Mouse (Mus musculus): ENCODE results near the gene Gm136.
"Not testable (repeated sequence)": the region's sequence is repeated elsewhere in the genome, so short reads cannot be mapped to it uniquely, and the experiment has no call there.

The Gm136 gene

DNA sequence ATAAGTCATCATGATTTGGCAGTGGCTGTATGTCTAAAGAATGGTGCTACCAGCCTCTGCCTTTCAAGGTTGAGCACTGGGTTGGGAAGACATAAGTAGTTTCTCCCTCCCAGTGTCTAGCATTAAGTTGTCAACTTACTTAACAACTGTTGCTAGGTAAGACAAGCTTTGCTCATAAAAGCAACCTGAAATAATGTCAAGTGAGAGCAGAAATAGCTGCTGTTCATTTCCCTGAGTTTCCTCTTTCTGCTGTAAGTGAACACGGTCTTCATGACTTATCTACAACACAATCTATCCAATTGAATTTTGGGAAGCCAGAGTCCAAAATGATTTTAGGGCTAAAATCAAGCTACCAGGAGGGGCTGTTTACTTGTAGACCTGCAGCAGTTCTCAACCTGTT is at the start of gene Gm136:
Gm136 (minus strand) TSS at position 101 of the 400 bp plus-strand sequence.
- no peak for DNase-seq (ENCODE audit: extremely low read depth, low read depth)

DNA sequence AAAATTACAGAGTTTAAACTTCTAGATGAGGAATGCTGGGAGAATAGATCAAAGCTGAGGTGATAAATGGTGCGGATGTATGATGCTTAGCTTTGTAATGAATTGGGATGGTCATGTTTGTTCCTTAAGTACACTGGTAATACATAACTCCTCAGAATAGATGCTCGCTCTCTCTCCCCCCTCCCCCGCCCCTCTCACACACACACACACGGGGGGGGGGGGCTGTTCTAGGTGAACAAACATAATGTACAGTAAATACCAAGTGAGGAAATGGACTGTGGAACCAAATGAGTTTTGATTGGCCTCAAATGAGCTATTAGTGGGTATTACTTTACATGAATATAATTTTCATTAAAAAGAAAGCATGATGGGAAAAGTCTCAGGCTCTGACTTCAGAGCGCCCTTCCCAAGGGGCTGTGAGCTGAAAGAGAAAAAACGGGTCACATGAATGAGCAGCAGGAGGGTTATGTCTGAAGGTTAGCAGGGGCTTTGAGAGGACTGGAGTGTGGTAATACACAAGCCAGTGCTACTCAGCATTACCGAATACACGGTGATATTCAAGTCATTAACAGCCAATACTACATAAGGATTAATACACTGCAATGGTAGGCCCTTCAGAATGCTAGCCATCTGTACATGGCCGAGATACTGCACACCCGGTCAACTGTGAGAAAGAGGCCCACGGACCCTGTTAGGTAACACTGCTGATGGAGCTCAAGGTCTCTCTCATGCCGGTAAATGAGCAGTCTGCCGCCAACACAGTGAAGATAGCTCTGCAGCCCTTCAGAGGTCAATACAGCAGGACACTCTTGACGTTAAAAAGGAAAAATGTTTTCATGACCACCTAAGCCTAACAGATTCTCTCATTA is 45.3 kb upstream of the Gm136 start:
- DNase-seq (ENCODE audit: extremely low read depth, low read depth): no peak

DNA sequence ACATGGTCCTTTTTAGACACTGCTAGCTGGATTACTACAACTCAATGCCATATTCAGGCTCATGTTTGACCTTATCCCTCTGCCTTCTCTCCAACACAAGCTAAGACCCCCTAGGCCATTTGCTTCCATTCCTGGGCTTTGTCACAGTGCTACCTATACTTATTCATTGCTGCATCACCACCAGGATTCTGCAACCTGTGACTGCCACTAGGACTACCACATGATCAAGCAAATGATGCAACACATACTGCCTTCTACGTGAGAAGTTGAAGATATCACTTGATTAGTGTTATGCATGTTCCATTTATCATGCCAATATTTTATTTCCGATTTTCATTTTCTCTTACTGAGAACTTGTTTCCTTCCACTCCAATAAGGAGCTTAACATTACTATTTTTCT is 41.9 kb upstream of the Gm136 start:
- no peak for DNase-seq (ENCODE audit: extremely low read depth, low read depth)

DNA sequence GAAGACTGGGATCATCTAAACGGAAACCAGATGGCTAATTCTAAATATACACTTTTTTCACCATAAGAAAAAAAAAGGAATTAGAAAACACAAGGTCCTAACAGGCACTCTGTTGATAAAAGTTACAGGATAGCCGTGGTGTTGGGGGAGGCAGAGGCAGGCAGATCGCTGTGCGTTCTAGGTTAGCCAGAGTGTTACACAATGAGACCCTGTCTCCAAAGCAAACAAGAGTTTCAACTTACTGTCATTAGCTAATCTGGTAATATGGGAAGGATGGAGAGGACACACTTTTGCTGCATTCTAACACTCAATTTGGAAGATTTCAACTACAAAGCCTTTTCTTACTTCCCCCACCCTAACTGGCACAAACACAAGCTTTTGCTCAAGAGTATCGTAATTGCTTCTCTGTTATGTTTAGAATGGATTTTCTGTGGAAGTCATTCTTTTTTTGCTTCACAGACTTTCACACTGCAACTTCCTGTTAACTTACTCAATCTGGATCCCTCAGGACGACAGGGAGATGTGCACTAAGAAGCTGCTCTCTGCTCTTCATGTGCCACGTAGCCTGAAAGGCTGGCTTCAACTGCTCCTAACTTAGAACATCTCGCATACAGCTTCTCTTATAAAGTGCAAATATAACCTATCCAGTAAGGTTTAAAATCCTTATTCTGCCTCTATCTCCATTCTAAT is 41.4 kb upstream of the Gm136 start:
- no peak for DNase-seq (ENCODE audit: extremely low read depth, low read depth)

DNA sequence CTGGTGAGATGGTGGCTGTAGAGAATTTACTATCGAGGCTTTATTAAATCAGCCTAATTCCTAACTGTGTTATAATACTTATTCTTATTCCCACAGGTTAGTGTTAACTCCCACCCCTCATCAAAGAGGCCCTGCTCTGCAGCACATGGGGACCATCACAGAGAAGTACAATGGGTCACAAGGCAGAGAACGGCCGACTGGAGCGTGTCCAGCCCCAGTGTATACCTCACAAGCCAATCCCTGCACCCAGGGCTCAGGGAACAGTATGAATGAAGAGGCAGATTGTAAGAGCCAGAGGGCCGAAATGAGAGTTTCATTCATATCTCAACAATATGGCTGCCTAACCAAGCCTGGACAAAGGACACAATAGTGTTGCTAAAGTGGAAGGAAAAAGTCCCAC is 40.2 kb upstream of the Gm136 start:
- DNase-seq (ENCODE audit: extremely low read depth, low read depth): no peak

DNA sequence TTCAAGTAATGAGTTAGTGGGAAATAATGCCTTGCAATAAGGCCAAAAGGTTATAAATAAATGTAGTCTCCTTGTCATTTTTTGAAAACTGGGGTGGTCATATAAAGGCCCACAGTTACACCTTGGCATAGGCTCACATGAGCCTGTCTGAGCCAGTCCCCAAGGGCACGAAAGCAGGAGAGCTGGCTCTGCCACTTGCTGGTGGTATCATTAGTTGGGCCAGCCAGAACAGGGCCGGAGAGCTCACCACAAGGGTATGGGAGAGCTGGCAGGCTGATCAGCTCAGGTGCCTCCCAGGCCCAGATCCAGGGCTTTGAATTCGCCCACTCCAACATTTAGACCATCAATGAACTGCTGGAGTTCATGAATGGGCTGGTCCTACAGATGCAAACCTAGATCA is 30.4 kb upstream of the Gm136 start:
- DNase-seq (ENCODE audit: extremely low read depth, low read depth): no peak

DNA sequence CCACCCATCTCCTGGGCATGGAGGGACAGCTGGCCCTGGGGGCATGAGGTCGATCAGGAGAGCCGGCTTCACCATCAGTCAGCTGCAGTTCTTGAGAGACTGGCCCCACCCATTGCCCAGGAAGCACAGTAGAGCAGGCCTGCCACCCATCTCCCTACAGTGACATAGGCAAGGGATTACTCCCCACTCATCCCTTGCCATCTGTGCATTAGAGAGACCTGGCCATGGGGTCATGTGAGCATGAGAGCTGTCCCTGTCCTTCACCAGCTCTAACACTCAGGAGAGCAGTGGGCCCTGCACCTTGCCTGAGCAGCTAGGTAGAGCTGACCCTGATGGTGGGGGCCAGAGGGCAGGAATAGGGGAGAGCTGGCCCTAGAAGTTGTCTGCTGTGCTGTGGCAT is 29.6 kb upstream of the Gm136 start:
- DNase-seq (ENCODE audit: extremely low read depth, low read depth): no peak

DNA sequence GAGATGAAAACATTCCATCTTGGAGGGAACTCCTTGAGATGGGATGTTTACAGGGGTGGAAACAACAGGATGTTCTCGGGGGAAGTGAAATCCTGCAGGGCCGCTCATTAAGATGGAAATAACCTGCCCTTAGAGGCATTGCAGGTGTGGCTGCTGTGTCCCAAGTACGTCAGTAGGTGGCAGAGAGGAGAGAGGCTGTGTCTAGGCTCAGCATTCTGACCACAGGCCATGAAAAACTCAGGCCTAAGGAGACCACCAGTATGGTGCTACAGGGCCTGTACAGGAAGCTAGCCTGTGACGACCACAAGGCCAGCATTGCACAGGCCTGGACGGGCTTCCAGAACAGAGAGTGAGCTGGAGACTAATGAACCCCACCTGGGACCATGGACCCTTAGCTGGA is 28.8 kb upstream of the Gm136 start:
- DNase-seq (ENCODE audit: extremely low read depth, low read depth): no peak

DNA sequence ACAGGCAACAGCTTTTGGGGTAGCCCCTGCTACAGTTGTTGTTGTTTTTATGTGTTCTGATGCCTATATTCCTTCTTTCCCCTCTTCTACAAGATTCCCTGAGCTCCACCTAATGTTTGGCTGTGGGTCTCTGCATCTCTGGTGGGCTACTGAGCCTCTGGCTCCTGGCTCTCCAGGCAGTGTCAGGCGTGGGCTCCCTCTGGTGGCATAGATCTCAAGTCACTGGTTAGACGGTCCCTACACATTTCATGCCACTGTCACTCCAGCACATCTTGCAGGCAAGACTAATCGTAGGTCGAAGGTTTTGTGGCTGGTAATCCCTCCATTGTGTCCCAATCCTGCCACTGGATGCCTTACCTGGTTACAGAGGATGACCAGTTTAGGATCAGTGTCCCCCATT is 26.7 kb upstream of the Gm136 start:
- DNase-seq (ENCODE audit: extremely low read depth, low read depth): no peak

DNA sequence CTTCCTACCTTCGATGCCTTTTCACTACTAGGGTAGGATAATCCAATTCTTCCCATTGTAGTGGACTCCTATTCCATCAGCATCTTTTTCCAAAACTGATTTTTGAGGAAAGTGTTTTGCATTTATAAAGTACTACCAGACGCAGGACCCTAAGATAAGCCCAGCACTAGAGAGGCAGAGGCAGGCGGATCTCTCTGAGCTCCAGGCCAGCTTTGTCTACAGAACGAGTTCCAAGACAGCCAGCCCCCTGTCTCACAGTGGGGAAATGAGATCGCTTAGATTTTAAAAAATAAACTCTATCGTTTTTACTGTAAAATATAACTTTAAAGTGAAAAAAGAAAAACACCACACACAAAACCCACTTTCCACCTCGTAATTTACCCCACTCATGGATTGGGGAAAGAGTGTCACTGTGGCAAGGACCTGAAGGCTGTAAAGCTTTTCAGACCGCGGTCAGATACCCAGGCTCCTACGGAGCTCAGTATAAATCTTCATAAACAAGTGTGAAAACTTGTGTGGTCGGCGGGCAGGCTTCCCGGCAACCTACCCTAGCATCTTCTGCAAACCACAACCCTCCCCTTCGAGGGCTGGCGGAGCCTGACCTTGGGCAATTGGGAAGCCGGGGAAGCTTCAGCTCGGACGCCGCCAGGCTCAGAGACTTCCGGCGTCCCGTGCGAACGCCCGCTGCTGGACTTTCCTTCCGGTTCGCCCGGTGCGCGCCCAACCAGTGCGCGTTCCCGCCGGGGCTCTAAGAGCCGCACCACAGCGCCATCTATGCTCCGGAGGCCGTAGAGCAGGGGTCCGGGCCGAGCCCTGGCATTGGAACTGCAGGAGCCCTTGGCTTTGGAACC is 21.8 kb upstream of the Gm136 start, which contains the start of gene Smim8:
Smim8 (minus strand) TSS at position 747 of the 851 bp plus-strand sequence.
- peak; percentile 69 for DNase-seq (ENCODE audit: extremely low read depth, low read depth)

DNA sequence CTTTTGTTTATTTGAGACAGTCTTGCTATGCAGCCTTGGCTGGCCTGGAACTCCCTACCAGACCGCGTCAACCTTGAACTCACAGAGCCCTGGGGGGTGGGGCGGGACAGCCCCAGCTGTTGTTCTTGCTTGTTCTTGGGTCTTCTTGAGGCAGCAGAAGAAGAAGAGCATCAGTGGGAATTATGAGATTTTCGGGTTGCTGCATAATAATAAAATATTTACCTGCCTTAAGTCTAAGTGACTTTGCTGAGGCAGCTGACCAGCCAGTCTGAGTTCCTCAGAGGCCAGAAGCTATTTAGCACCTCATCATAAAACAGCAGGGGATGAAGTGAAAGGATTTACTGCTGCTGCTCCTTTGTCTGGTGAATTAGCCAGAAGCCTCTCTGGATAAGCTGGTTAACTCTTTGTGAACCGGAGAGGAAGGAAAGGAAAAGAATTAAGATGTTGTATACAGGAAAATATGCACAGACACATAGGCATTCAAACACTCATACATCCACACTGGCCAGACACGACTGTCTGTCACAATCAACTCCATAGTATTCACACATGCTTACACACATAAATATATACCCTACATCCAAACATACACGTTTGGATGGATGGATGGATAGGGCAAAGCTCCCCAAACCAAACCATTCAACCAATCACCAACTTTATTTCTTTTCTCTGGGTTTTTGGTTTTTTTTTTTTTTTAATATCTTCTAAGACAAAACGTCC is 15.7 kb upstream of the Gm136 start:
- DNase-seq (ENCODE audit: extremely low read depth, low read depth): no peak

DNA sequence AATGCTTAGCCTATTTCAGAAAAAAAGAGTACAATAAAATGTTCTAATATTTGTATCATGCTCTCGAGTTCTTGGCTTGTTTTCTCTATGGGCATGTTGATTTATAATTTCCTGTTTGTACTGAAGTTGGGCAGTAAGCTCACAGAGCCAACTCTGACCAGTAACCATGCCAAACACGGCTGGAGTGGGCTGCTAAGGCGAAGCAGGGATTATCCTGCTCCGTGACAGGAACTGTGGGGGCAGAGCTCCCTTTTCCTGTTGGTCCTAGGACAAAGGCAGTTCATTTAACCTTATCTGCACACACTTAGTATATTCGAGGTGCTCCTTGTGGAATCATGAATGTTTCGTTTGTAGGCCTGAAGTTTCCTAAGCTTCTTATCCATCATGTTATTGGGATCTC is 6.8 kb downstream of the Gm136 start:
- no peak for DNase-seq (ENCODE audit: extremely low read depth, low read depth)

DNA sequence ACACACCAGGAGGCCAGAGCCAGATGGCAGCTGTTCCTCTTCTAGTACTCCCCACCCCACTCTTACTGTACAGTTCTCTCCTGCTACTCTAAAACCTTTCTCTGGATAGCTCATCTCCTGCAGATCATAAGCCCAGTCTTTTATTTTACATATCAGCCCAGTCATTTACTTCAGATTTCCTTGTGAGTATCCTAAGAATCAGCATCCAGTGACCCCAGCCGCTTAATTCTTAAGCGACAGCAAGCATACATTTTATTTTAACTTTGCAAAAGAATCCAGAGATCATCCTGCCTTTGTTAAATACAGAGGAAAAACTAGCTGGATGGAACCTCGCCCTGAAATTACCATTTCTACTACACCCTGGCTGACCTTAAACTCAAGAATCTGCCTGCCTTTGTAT is 21.6 kb downstream of the Gm136 start:
- DNase-seq (ENCODE audit: extremely low read depth, low read depth): no peak

DNA sequence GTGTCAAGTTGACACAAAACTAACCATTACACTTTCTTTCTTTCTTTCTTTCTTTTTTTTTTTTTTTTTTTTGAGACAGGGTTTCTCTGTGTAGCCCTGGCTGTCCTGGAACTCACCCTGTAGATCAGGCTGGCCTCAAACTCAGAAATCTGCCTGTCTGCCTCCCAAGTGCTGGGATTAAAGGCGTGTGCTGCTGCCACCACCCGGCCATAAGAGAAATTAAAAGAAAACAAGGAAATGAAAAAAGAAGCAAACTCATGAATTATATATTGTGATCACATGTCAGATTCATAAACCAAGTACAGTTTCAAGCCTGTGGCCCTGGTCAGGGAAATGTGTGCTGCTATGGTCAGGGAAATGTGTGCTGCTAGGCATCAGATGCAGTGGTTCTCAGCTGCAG is 22.6 kb downstream of the Gm136 start:
- DNase-seq (ENCODE audit: extremely low read depth, low read depth): peak; percentile 6

DNA sequence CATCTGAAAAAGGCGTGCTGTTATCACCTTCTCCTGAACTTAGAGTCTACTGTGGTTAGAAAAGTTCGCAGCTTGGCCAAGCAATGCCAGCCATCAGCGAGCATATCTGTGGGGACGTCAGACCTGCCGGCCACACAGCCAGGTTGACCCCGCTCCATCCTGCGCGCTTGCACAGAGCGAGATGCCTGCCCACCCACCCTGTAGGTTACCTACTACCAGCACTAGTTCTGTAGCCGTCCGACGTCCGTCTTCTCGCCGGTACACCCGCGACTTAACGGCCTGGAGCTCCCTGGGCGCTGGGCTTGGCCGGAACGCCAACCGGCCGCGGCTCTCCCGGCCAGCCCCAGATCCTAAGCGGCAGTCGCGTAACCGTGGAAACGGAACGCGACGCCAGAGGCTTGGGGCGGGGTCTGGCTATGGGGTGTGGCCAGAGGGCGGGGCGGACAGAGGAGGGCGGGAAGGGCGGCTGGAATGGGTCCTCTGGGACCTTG is 26.2 kb downstream of the Gm136 start, which contains the start of gene Cfap206:
Cfap206 (minus strand) TSS at position 356 of the 491 bp plus-strand sequence.
- DNase-seq (ENCODE audit: extremely low read depth, low read depth): no peak

DNA sequence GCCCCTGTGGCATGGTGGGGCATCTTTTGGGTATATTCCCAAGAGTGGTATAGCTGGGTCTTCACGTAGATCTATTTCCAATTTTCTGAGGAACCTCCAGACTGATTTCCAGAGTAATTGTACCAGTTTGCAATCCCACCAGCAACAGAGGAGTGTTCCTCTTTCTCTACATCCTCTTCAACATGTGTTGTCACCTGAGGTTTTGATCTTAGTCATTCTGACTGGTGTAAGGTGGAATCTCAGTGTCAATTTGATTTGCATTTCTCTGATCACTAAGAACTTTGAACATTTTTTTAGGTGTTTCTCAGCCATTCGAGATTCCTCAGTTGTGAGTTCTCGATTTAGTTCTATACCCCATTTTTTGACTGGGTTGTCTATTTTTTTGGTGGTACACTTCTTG is 30.4 kb downstream of the Gm136 start:
- DNase-seq (ENCODE audit: extremely low read depth, low read depth): not testable (repeated sequence)

DNA sequence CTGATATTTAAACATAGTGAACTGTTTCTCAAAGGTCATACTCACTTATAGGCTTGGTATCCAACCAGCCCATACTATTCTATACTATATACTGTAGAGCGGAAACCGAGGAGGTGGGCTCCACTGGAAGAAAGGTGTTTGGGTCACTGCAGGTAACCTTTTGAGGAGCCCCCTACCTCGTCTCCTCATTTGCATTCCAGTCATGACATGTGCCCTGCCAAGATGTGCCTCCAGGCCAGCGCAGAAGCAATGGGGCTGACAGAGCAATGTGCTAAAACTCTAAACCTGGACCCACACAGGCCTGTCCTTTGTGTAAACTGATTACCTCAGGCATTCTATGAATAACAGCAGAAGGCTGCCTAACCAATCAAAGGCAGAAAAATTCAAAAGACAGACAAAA is 31.8 kb downstream of the Gm136 start:
- DNase-seq (ENCODE audit: extremely low read depth, low read depth): no peak

DNA sequence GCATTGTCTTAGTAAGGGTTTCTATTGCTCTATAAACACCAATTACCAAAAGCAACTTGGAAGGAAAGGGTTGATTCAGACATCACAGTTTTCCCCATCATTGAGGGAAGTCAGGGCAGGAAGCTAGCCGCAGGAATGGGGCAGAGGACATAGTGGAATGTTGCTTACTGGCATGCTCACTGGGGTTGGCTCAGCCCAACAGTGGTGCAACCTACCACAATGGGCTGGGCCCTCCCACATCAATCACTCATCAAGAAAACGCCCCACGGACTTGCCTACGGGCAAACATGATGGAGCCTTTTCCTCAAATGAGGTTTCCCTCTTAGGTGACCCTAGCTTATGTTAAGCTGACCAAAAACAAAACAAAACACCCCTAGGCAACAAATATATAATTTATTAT is 32.9 kb downstream of the Gm136 start:
- DNase-seq (ENCODE audit: extremely low read depth, low read depth): no peak

DNA sequence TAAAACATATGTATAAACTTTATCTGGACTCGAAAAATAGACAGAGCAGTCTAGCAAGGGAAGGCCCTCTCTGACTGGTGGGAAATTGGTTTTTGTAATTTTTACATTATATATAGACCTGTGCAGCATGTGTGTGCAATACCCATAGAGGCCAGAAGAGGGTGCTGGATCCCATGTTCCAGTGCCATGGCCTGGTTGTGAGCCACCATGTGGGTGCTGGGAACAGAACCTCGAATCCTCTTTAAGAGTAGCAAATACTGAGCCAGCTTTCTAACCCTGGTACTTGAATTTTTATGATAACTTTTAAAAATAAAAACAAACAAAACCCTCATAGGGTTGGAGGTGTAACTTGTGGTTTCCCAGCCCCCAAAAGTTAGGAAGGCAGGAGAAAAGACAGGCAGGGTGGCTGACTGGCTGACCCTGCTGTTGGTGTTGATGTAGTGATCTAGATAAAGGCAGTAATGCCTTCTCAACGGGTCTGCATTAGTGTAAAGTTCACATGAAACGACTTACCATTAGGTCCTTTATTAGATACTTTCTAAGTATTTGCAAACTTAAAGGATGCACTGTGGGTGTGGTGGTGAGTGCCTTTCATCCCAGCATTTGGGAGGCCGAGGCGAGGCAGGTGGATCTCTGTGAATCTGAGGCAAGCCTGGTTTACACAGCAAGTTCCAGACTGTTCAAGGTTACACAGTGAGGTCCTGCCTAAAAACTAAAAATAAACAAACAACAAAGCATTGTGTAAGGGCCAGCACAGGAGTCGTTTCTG is 35.8 kb downstream of the Gm136 start:
- no peak for DNase-seq (ENCODE audit: extremely low read depth, low read depth)

DNA sequence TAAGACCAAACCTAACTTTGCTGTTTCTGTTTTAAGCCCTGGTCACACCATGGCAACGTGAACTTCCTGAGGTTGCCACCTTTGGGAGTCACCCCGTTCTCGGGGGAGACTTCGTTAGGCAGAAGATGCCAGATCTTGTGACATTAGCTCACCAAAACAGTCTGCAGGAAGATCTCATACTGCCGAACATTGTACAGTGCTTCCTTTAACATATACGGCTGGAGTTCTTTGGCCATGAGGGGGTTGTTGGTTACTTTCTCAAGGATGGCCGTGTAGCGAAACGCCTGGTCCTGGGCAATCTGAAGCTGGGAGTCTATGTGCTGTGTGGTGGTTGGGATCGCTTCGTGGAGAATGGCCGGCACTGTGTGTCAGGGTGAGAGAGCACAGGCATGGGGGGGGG is 36.6 kb downstream of the Gm136 start:
- DNase-seq (ENCODE audit: extremely low read depth, low read depth): no peak
